Mouse (Mus musculus) urinary bladder, postnatal 10 days (tissue): ENCODE measurements around the gene Hoxa11.

Source experiments
- DNase-seq: peaks from one replicate; pipeline ENCODE4 v3.0.0; 2022; ENCODE audit warnings: low spot score

Hoxa11 gene

DNA sequence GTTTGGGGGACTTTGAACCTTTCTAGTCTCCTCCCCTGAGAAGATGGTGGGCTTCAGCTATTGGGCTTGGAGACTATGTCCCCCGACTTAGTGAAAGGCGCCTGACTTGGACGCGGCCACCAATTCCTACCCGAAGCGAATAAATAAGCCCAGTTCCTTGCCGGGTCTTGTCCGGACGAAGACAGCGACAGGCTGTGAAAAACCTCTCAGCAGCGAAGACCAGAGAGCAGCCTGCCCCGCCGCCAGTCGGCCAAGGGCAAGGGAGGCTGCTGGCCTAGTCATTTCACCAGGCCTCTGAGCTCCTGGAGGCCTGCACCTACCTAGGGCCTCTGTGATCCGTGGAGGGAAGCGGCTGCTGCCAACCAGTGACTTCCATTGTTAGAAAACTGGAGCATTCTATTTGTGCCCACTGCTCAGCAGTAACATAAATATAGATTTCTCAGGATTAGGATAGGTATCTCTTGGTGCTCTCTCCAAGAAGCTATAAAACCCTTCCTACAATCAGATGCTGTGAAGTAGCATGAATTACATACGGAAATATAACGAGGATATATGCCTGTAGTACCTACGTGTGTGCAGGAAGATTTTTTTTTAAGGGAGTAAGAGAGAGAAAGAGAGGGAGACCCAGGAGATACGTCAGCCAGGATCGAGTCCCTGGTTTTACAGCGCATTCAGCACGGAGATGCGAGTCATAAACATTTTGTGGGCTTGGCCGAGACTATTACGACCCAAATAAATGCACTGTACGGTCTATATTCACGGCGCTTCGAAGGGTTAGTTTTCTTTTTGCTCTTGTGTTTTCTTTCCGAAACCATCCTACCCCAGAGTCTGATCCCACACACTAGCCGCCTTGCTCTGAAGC is 25.4 kb downstream of the Hoxa11 start:
- DNase-seq, result peak; percentile 8

DNA sequence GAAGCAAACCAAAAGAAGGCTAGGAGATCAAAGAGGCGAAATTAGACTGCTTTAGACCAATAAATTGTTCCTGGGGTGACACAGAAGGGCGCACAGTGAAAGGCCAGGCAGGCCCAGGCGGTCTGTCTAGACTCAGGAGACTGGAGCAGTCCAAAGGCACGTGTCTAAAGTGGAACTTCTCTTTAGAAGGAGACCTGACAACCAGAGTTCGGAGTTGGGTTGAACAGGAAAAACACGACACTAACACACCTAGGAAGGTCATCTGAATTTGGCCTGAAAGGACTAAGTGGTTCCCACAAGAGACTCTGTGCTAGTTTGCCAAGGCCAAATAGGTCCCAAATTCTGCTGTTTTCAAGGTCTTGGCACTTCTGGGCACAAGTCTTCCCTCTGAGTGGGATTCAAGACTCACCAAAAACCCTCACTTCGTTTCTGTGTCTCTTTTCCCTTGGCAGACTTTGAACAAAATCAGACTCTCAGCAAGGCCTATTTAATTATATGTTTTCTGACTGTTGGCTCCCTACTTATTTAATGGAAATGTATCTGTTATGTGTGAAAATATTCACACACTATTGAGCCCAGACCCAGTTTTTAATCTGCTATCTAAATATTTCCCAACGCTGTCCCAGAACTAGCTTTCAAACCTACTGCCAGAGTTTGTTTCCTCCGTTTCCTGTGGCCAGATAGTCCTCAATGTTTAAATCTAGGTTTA is 26.2 kb downstream of the Hoxa11 start:
- DNase-seq, result peak; percentile 7

DNA sequence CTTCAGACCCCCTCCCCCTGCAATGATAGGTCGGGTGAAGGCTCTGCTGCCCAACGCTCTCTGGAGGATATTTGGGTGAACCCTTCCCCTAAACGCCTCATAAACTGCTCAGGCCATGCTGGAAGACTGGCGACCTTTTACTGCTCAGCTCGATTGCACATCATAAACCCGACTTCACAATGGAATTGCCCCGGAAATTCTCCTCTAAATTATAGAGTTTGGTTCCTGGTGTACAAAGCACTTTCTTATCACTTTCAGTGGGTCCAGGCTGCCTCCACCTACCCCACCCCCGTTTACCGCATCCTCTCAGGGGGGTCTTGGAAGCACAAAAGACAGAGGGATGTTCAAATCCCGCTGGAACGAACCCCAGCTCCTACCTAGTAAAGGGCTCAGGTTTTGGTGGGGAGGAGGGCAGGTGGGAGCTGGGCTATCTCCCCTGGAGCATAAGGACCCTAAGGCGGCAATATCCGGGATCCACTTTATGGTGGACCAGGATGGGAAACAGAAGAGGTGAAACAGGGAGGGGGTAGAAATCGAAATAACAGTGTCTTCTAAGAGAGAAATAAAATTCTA is 26.9 kb downstream of the Hoxa11 start:
- DNase-seq, result no peak

DNA sequence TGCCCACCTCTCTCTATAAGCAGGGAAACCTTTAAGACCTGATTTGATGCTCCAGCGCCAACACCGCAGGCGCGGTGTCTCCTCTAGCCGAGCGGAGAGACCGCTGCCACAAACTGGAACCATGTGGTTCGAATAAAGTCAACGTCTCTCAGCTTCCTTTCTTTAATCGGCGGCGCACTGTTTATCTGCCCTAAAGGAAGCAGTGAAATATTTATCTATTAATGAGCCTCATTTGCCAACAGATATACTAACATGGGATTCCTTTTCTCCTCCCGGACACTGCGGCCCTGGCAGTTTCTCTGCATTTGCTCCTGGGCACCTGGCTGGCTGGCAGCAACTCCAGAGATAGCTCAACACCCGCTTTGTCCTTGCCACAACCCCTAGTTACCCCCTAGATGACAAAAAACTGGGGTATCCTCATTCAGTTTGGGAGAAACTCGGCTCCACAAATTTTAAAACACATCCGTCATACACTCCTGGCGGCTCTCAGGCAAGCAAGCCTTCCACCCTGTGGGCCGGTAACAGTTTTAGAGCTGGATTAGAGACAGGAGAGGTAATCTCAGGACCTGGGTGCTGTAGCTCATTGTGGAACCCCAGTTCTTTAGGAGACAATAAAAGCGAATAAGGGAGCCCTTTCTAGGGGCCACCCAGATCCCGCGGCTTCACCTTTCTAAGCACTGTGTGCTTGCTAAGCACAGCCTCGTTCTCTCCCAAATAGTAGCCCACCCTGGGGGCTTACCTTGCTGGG is 27.5 kb downstream of the Hoxa11 start:
- peak; percentile 8 for DNase-seq

DNA sequence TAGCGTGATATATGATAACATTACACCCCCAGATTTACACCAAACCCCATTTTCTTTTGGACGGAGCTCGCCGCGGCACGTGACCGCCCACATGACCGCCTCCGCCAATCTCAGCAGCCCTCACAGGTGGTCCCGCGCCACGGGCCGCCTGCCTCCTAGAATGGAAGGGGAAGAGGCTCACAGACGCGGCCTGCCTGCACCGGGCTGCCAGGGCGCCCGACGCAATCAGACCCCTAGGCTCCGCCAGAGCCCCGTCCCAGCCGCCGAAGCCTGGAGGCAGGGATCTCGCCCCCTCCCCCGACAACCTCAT is 28.2 kb downstream of the Hoxa11 start:
- DNase-seq, result peak; percentile 55

DNA sequence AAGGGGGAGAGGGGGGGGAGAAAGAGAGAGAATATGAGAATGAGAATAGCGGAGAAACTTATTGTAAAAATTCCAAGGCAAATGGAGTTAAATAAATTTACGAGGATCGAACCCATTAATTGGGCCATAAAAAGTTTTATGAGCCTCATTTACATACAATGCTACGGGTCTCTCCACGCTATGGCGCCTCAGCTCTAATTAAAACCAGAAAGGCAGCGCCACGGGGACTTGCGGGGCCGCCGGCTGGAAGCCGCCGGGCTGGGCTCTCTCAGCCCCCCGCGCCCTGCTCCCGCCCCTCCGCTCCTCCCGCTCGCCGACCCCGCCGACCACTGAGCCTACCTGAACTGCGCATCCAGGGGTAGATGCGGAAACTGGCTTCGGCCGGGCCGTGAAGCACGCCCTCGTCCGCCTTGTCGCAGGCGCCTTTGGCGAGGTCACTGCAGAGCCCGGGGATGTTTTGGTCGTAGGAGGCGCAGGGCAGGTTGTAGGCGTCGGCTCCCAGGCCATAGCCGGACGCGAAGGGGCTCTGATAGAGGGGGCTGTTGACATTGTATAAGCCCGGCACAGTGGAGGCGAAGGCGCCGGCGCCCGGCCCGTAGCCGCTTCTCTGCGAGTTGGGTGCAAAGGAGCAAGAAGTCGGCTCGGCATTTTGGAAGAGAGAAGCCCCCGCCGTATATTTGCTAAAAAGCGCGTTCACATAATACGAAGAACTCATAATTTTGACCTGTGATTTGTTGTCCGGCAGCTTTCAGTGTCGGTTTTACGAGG is 28.7 kb downstream of the Hoxa11 start:
- peak; percentile 8 for DNase-seq

DNA sequence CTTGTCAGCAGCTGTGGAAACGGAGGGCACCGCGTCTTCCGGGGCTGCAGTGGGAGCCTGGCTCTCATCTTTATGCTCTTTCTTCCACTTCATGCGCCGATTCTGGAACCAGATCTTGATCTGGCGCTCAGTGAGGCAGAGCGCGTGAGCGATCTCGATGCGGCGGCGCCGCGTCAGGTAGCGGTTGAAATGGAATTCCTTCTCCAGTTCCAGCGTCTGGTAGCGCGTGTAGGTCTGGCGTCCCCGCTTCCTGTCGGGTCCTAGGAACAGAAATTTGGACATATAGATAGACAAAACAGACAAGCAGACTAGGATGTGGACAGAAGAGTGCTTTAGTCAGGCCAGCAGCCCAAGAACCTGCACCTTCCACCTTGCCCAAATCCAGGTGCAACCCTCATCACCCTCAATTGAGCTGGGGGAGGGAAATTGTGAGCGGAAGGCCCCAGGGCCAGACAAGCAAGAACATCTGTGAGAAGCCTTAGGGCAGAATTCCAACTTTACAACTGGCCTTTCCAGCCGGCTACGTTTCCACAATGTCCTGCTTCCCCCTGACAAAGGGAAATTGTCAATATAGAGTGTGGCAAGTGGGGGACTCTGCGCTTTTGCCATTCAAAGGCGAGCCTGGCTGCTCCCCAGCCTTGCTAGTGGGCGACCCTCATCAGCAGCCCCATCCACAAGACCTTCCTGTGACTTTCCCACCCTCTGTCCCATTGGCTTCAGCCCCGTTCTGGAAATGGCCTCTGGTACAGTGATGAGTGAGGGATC is 29.7 kb downstream of the Hoxa11 start:
- peak; percentile 8 for DNase-seq

DNA sequence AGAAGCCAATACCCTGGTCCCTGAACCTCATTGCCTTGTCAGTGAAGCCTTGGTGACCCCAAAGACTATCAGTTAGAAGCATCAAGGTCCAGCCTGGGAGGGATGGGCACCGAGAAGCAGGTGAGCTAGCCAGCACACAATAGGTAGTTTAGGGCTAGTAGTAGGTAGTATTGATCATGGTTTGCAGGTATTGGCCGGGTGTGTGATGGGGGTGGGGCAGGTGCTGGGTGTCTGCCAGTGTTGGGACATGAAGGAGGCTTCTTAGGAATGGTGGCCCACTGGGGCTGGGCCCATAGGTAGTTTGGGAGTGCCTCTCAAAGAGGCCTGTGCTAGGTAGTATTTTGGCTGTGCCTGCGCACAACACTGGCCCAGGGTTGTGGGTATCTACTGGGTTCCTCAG is 30.5 kb downstream of the Hoxa11 start:
- no peak for DNase-seq

DNA sequence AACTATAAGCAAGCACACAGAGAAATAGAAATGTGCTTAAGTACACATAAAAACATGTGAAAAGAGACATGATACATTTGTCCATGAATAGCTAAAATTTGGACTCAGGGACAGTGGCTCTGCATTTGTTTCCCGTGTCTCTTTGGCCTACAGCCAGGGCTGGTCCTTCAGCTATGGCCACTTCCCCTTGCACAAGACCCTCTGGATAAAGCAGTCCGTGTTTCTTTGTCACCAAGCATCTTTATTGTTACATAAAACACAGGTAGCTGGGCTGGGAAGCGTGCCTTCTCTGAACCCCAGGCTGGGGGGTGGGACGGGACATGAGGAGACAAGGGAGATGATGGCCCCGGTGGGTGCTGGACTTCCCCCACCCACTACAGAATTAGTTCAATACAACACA is 31.3 kb downstream of the Hoxa11 start:
- no peak for DNase-seq

DNA sequence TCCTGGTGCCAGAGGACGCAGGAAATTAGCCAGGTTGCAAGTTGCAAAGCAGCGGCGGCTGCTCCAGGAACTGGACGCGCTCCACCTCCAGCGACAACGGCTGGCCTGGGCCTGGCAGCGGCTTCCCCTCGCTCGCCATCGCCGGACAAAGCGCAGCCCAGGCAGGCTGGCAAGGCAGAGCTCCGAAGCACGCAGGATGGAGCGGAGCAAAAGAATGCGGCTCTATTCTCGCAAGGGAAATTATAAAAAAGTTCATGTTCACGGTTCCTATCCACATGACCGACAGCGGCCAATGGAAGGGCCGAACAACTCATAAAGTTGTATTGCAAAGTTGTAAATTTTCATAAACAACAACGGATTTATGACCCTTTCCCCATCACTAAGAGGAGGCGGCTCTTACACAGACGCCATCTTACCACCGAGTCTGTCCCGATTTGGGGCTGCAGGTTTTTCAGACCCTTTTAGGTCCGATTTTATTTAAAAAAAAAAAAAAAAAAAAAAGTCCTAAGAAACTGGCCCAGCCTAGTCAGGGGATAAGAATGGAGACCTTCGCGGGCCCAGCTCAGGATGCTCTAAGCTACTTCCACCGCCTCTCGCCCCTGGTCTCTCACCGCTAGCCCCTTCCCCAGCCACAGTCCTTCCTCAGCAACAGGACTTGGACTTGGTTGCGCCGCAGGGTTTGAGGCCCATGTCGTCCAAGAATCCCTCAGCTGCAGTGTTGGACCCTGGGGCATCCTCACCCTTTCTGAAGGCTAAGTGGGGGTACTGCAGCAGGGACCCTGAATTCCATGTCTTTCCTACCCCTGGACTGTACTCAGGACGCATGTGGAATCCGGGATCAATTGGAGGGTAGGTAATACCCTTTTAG is 32.3 kb downstream of the Hoxa11 start, which contains the start of the genes Hoxa3 and Gm28308:
TSS of gene Hoxa3 (minus strand) at position 218 of the 868 bp plus-strand sequence.
TSS of gene Gm28308 (minus strand) at position 221 of the 868 bp plus-strand sequence.
- no peak for DNase-seq

DNA sequence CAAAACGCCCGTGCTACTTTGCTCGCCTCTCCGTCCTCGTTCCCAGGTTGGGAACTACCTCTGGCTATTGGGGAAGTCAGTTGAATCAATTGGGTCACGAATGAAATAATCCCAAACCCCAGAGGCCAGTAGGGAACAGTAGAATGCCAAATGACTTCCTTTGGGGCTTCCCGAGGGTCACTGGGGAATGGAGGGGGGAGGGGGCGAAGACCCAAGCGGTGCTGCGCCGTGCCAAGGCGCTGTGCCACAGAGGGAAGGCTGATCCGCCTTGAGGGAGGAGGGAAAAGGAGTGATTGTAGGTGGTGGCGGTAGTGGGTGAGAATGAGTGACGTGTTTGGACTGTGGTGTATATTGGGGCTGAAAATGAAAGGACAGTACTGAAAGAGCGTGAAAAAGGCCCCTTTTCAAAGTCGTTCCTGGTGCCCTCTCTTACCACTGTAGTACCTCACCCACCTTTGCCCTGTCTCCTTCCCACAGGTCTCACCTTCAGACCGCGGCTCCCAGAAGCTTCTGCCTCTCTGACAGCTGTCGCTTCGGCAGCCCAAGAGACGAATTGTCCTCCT is 33.0 kb downstream of the Hoxa11 start:
- no peak for DNase-seq

DNA sequence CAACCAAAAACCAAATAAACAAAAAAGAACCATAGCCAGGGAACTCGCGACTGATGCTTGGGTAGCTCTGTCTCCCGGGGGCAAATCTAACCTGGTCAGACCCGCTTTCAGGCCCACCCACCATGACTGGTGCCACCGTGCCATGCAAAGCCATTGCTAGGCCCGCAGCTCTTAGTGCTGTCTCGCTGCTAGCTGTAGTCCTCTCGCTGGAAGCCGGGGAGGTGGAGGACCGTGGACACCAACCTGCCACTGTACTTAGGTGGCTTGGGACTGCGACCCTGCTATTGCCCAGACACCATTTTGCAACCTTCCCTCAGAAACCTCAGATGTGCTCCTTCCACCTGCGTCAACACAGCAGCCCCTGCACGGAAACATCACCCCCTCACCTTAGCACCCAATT is 33.6 kb downstream of the Hoxa11 start:
- no peak for DNase-seq

DNA sequence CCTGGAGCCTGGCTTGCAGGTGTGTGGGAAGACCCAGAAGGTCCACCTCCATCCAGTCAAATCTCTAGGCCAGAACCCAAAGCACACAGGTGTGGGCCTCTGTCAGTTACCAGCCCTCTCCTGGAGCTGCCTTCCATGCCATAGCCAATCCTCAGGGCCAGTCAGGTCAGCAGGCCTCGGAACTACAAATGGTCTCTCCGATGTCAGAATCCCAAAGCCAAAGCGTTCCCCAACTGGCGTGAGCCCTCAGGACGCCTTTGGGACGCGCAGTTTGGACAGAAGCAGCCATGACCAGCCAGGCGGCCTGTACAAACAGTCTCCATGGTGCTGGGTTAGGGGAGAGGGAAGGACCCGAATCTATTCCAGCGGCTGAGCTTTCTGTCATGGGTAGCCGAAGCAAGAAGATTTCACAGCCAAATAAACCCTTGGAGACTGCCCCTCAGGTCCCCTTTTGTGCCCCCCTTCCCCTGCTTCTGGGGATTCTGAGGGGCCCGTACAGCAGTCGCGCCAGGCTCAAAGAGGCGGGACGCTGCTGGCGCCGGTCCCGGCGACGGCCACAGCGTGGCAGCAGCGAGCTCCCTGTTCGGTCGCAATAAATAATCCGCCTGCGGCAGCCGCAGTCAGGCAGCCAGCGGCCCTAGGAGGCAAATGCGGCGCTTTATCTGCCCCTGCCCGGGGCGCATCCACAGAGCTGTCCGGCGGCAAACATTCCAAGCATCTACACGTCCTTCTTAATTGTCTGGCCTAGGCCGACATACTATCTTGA is 34.3 kb downstream of the Hoxa11 start:
- no peak for DNase-seq

DNA sequence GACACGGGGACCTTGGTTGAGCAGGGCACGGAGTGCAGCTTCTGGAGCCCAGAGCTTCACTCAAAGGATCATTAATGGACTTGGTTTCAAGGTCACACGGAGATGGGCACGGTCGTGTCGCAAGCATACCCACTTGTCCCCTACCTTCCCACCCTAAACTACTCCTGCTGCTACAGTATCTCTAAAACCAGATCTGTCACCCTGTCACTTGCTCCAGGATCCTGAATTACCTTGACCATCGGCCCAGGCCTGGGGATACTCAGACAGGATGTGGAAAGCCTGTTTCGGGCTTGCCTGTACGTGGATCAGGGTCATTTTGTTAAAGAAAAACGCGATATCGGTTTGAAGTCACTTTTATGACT is 35.9 kb downstream of the Hoxa11 start:
- no peak for DNase-seq

DNA sequence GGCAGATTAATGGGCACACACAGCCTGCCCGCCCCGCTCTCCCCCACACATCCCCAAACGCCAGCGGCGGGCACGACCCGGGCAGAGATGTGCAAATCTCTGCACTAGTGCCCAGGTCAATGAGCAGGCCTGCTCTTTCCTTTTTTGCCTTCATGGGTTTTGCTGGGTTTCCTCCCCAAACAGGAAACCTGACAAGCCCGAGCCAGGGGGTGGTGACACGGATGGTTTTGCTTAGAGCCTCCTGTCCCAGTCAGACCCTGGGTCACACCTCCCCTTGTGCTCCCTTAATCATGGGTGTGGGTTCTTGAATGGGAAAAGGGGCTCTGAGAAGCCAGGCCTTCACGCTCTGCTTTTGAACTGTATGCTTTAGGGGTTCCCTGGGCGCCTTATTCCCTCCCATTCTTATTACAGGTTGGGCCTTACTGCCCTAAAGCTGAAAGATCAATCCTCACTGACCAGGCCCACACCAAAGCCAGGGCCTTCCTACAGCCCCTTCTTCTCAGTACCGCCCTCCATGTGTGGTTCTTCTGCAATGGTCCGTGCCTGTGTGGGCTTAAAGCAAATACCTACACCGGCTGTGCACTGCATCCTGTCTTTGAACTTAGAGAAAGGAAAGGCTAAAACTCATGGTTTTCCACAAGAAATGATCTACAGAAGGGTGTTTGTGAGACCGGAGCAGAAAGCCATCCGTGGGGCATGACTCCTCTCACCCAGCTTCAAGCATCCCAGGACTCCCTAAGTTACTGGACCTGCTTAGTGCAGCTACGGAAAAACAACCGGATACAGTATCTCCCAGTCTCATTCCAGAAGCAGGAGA is 36.5 kb downstream of the Hoxa11 start:
- no peak for DNase-seq

DNA sequence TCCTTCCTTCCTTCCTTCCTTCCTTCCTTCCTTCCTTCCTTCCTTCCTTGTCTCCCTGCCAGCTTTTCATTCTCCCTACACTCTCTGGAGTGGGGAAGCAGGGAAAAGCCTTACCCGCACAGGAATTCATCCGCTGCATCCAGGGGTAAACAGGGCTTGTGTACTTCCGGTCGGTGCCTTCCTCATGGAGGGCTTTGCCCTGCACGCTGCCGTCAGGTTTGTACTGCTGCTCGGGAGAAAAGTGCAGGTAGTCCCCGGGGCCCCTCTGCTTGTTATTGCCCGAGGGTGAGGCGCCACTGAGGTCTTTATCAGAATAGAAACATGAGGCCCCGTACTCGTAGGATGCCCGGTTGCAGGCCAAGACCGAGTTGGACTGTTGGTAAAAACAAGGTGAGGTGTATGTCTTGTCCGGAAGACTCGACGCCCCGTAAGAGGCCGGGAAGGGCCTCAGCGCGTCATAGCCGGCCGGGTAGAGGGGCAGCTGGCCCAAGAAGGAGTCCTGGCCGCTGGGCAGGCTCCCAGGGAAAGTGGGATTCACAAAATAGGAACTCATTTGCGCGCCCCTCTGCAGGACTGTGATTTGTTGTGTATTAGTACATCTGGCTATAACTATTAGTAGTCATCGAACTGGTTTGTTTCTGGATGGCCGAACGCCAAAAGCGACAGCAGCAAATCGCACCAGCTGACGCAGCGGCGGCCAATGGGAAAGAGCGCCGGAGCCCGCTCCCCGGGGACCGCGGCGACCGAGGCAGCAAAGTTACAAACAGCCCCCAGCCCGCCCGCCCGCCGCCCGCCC is 37.3 kb downstream of the Hoxa11 start, which contains the start of gene Hoxa6:
TSS of gene Hoxa6 (minus strand) at position 651 of the 796 bp plus-strand sequence.
- DNase-seq, result no peak

DNA sequence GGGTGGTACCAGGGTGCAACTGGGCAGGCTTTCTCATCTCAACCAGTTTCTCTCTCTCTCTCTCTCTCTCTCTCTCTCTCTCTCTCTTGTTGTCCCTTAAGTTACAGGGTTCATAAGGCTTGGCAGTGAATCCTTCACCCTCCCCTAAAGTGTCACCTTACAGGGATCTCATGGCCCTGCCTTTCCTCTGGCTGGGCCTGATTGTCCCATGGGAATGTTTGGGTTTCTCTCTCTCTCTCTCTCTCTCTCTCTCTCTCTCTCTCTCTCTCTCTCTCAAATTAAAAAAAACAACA is 38.0 kb downstream of the Hoxa11 start:
- DNase-seq, result no peak
